Mouse (Mus musculus) stomach, embryonic 16.5 days (tissue): ENCODE data around the gene Eftud2. TPM values are rescaled to one million over a fixed set of nuclear protein-coding genes. Genes with fewer than 3 reads are reported as not detected.
A peak's percentile ranks its signal among the peaks of the same experiment; 100 is the strongest.

Experiments
- ATAC-seq: fragments of 200-750 bp; cut with Nextera tagmentation; 2 replicates; pipeline ENCODE4 v1.8.0; 2017; ENCODE audit warnings: moderate number of reproducible peaks, moderate TSS enrichment; ENCODE audit not compliant: insufficient read depth, low FRiP score
- H3K27ac ChIP-seq: fragments of 300-500 bp; sonication (generic); 2 replicates; pipeline ENCODE4 v1.5.1; 2014; ENCODE audit warnings: low read length
- H3K27me3 ChIP-seq: fragments of 300-500 bp; sonication (generic); 2 replicates; pipeline ENCODE4 v1.6.1; 2014; ENCODE audit warnings: low read length, control low read depth, mixed read lengths; ENCODE audit not compliant: control insufficient read depth, insufficient read depth
- H3K36me3 ChIP-seq: fragments of 300-500 bp; sonication (generic); 2 replicates; pipeline ENCODE4 v1.6.1; 2014; ENCODE audit warnings: low read length; ENCODE audit not compliant: control insufficient read depth, insufficient read depth
- H3K4me1 ChIP-seq: fragments of 300-500 bp; sonication (generic); 2 replicates; pipeline ENCODE4 v1.6.1; 2014; ENCODE audit warnings: low read length, control low read depth, mixed read lengths; ENCODE audit not compliant: control insufficient read depth, insufficient read depth
- H3K4me2 ChIP-seq: fragments of 300-500 bp; sonication (generic); 2 replicates; pipeline ENCODE4 v1.6.1; 2014; ENCODE audit warnings: low read depth, low read length, mixed read lengths
- H3K4me3 ChIP-seq: fragments of 300-500 bp; sonication (generic); replicated peaks from 2 replicates; pipeline ENCODE4 v1.5.1; 2014; ENCODE audit warnings: mild to moderate bottlenecking, low read length
- H3K9ac ChIP-seq: fragments of 300-500 bp; sonication (generic); 2 replicates; pipeline ENCODE4 v1.6.1; 2014; ENCODE audit warnings: low read length
- H3K9me3 ChIP-seq: fragments of 300-500 bp; sonication (generic); replicated peaks from 2 replicates; pipeline ENCODE4 v1.6.1; 2016; ENCODE audit warnings: low read length, control low read depth; ENCODE audit not compliant: control insufficient read depth
- WGBS: fragments of 180-500 bp; shearing (Covaris S2); extraction: QIAGEN DNeasy Blood & Tissue Kit; methylation state at CpG from one replicate; pipeline ENCODE4 v1.1.7; 2014; 5-methylcytosine and 5-hydroxymethylcytosine counted together
- polyA plus RNA-seq: library from polyadenylated mRNA; unstranded; fragments of >200 nt; fragmentation: Nextera tagmentation; extraction: Ambion mirVana; gene quantifications from 2 replicates; pipeline ENCODE4 v1.2.1, GENCODE M21; 2015

The Eftud2 gene
- 138 and 146 TPM in 2 replicates for polyA plus RNA-seq

- Histone ChIP-seq H3K4me2 (peak within 1 kb of the TSS; percentile 49), H3K27me3 (no peaks in the 10 kb centered on the region), H3K4me3 (peak within 1 kb of the TSS; percentile 91), H3K9ac (peak within 1 kb of the TSS; percentile 85), H3K36me3 (peaks cover 3% of the 10 kb centered on the region; the same call in 1 of the 2 replicates), H3K27ac (peak within 1 kb of the TSS; percentile 84), H3K9me3 (no peaks in the 10 kb centered on the region), H3K4me1 (peaks cover 14% of the 10 kb centered on the region)
- peak; percentile 93 for ATAC-seq
- WGBS: under 1% methylated on average over 62 of the region's 62 CpGs
These were observed at the start of gene Eftud2, which contains the start of gene Ccdc103 for GRCm38 (mm10) chr11:102880585-102881313. Gene Eftud2, minus strand, starts transcription at chr11:102880985. Gene Ccdc103, plus strand, starts transcription at chr11:102881204.

- peak overlapping the region; percentile 72 for H3K4me2 ChIP-seq
- H3K9ac ChIP-seq: peak overlapping the region; percentile 78
- WGBS: 1% methylated on average over 10 of the region's 10 CpGs
- no peaks in the 10 kb centered on the region for H3K27me3 ChIP-seq
- no peaks in the 10 kb centered on the region for H3K36me3 ChIP-seq
- ATAC-seq: peak; percentile 16; the same call in 1 of the 2 replicates
- H3K27ac ChIP-seq: peak overlapping the region; percentile 94
- peaks cover 17% of the 10 kb centered on the region; the same call in 1 of the 2 replicates for H3K4me1 ChIP-seq
- no peaks in the 10 kb centered on the region for H3K9me3 ChIP-seq
- H3K4me3 ChIP-seq: peak overlapping the region; percentile 84
These were observed 44.5 kb upstream of the Eftud2 start for GRCm38 (mm10) chr11:102925351-102925717.

DNA sequence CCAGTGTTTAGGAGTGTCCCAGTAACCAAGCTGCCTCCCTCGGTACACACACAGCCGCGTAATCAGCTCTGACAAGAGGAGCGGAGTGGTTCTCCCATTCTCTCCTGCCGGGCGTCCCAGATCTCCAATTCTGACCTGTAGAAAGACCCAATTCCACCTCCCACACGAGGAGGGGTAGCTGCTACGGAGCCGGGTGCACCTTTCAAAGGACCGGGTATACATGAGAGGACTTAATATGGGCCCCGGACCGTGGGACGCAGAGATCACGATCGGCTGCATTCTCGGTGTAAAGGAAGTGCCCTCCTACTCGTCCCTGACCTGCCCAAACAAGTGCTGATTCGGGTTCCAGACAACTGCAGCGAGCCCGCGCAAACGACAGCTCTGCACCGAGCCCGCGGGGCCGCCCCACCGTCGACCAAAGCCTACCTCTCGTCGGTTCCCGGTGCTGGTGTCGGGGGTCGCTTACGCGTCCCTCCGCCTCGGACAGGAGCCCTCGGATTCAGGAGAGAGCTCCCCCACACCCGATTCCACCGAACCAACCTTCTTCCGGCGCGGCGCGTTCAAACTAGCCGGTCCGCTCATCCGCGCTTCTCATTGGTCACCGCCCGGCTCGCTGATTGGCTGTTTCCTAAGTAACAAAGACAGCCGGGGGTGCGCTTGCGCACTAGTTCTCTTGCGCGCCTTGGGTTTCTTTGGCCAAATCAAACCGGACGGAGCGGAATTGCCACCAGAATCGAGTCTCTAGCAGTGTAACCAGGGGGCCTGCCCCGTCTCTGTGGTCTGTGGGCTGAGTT lies 44.0 kb upstream of the Eftud2 start, which contains the start of gene Kif18b:
Gene Kif18b (minus strand): TSS at position 568 of the 794 bp plus-strand sequence.
- peak; percentile 95 for ATAC-seq
- H3K27ac ChIP-seq: peak within 1 kb of the TSS; percentile 94
- peak within 1 kb of the TSS; percentile 84 for H3K4me3 ChIP-seq
- H3K4me2 ChIP-seq: peak within 1 kb of the TSS; percentile 72
- under 1% methylated on average over 62 of the region's 62 CpGs for WGBS
- H3K27me3 ChIP-seq: no peaks in the 10 kb centered on the region
- peak within 1 kb of the TSS; percentile 83 for H3K9ac ChIP-seq
- H3K36me3 ChIP-seq: no peaks in the 10 kb centered on the region
- peaks cover 17% of the 10 kb centered on the region; the same call in 1 of the 2 replicates for H3K4me1 ChIP-seq
- no peaks in the 10 kb centered on the region for H3K9me3 ChIP-seq

GRCm38 (mm10) chr11:102921491-102921890 lies 40.7 kb upstream of the Eftud2 start:
- WGBS: 73% methylated on average over 6 of the region's 6 CpGs
- no peak for ATAC-seq
- Histone ChIP-seq H3K27ac (no peak overlapping the region), H3K9me3 (no peaks in the 10 kb centered on the region), H3K4me2 (no peak overlapping the region), H3K36me3 (no peaks in the 10 kb centered on the region), H3K9ac (peak overlapping the region; percentile 35; the same call in 1 of the 2 replicates), H3K4me3 (no peak overlapping the region), H3K4me1 (peaks cover 17% of the 10 kb centered on the region; the same call in 1 of the 2 replicates), H3K27me3 (no peaks in the 10 kb centered on the region)

- Histone ChIP-seq H3K4me3 (no peak overlapping the region), H3K4me1 (peaks cover 5% of the 10 kb centered on the region; the same call in 1 of the 2 replicates), H3K36me3 (peaks cover 16% of the 10 kb centered on the region; the same call in 1 of the 2 replicates), H3K4me2 (no peak overlapping the region), H3K9ac (no peak overlapping the region), H3K9me3 (no peaks in the 10 kb centered on the region), H3K27ac (no peak overlapping the region), H3K27me3 (no peaks in the 10 kb centered on the region)
- no peak for ATAC-seq
- WGBS: 81% methylated on average over 4 of the region's 4 CpGs
These were observed 37.3 kb upstream of the Eftud2 start for GRCm38 (mm10) chr11:102918077-102918476.

- Histone ChIP-seq H3K4me2 (no peak overlapping the region), H3K36me3 (peaks cover 20% of the 10 kb centered on the region; the same call in 1 of the 2 replicates), H3K4me1 (no peaks in the 10 kb centered on the region)
These were observed 34.6 kb upstream of the Eftud2 start for GRCm38 (mm10) chr11:102915380-102915779.

GRCm38 (mm10) chr11:102911376-102911775 lies 30.6 kb upstream of the Eftud2 start:
- H3K4me1 ChIP-seq: no peaks in the 10 kb centered on the region
- WGBS: 80% methylated on average over 7 of the region's 7 CpGs
- no peaks in the 10 kb centered on the region for H3K27me3 ChIP-seq

More at GRCm38 (mm10) chr11:102915380-102915779, 34.6 kb upstream of the Eftud2 start:
- WGBS: 83% methylated on average over 9 of the region's 9 CpGs
- Histone ChIP-seq H3K4me3 (no peak overlapping the region), H3K9me3 (no peaks in the 10 kb centered on the region), H3K9ac (no peak overlapping the region), H3K27ac (no peak overlapping the region), H3K27me3 (no peaks in the 10 kb centered on the region)
- ATAC-seq: no peak

GRCm38 (mm10) chr11:102903654-102904053 lies 22.9 kb upstream of the Eftud2 start:
- Histone ChIP-seq H3K27ac (no peak overlapping the region), H3K27me3 (no peaks in the 10 kb centered on the region), H3K36me3 (peaks cover 12% of the 10 kb centered on the region; the same call in 1 of the 2 replicates), H3K4me2 (no peak overlapping the region), H3K9me3 (no peaks in the 10 kb centered on the region), H3K9ac (no peak overlapping the region), H3K4me1 (0 out of 2 replicates have a peak, but pooled peaks cover 3% of the 10 kb centered on the region), H3K4me3 (no peak overlapping the region)
- 75% methylated on average over 7 of the region's 7 CpGs for WGBS
- no peak for ATAC-seq

More at GRCm38 (mm10) chr11:102911376-102911775, 30.6 kb upstream of the Eftud2 start:
- no peak for ATAC-seq
- Histone ChIP-seq H3K36me3 (peaks cover 34% of the 10 kb centered on the region), H3K9ac (no peak overlapping the region), H3K4me3 (no peak overlapping the region), H3K4me2 (no peak overlapping the region), H3K27ac (no peak overlapping the region), H3K9me3 (no peaks in the 10 kb centered on the region)
